Mouse (Mus musculus): ENCODE results near the gene Tesk1.

DNA sequence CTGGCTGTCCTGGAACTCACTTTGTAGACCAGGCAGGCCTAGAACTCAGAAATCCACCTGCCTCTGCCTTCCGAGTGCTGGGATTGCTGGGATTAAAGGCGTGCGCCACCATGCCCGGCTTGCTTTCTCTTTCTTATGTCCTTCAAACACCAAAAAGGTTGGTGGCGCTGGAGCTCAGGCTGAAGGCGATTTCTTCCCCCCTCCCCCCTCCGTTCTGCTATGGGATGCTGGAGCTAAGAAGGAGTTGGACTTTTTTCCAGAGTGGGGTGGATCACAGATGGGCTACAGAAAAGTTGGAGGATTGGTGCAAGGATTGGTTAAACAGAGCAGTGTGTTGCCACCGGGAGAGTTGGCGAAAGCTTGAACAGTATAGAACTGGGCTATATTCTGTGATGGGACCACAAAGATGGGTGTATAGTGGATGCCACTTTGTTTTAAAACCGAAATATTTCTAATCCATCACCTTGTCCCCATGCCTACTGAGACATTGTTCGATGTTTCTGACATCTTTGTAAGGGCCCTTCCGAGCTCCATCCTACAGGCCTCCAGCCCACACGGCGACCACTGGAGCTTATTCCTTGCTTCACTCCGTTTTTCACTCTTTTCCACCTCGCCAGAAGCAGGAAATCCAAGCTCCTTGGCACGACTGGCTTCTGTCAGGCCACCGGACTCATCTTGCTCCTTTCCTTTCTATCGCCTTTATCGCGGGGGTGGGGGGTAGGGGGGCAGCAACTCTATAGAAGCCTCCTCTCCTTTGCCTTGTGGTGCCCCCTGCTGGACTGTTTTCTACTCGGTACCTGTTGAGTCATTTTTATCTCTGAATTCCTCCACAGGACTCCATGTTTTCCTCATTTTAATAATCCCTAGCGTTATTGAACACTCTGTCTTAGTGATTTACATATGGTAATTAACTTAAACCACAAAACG, 37.4 kb downstream of the Tesk1 start:
- TF ChIP-seq CTCF (IDR thresholded peaks at IDR 0.05; ENCODE audit: low read depth), result peak; percentile 59
- no peak for TF ChIP-seq EP300 (IDR thresholded peaks at IDR 0.05; ENCODE audit: low read depth)
